Mouse (Mus musculus): ENCODE results near the gene Tgfbi.

Gene Tgfbi

DNA sequence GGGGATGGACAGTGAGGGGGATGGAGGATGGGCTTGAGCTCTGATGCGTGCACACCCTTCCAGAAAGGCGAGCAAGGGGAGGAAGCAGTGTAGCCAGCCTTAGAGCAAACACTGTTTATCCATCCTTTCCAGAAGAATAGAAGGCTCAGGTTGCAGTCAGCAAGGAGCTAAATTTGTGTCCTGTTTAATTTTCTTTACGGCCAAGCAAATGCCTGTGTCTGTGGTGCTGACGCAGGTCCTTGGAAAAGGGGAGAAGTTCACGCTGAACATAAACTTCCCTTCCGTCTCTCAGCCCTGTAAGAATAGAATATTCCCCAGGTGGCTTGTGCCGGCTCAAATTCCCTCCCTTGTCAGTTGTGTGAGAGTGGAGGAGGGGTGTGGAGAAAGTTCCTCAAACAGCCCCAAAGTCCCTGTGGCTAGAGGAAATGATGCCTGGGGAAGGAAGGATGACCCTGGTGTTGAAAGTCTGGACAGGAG lies 24.9 kb downstream of the Tgfbi start:
- intact Hi-C loops (cut with DNase I): no loop called here

DNA sequence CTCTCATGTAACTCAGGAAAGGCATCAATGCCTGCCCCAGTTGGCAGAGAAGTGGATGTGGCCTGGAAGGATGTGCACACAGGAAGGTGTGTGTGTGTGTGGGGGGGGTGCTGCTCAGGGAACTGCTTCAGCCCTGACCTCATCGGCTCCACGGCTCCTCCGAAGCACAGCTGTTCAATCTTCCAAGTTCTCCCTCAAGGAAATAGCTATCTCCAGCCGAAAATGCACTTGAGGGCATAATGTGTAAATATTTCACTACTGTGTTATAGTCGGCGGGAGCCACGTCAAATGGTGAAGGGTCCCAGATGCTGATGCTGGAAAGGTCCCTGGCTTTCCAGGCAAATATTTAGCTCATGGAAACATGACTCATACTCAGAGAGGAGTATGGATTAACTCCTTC lies 25.6 kb downstream of the Tgfbi start:
- intact Hi-C loops (cut with DNase I): no loop called here

DNA sequence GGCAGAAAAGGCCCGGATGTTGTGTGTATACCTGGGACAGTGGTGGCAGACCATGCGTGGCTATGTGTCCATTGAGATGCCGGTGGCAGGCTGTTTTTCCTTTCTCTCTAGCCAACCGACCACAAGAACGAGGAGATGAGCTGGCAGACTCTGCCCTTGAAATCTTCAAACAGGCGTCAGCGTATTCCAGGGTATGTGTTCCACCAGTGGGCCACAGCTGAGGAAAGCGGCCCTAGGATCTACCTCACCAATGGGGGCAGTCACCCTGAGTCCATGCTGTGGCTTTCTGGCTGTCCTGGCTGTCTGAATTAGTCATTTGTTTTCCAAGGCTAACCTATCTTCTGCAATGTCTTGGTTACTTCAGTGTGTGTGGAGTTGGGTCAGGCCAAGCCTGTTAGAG lies 27.7 kb downstream of the Tgfbi start:
- intact Hi-C loops (cut with DNase I): no loop called here

DNA sequence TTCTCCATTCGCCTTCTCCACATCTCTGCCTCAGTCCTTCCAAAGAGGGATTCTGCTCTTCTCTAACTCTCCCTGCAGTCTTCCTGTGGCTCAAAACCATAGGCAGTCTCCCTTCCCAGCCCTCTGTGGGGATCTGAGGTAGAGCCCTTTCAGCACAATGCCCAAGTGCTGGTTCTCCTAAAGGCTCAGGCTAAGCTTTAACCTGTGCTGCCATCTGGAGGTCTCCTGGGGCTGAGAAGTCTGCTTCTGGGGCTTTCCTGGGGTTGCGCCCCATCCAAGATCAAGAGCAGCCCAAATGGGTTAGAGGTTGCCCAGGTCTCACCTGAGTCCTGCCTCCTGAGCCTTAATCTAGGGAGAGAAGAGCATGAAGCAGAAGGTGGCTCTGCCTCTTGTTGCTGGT lies 32.4 kb downstream of the Tgfbi start:
- intact Hi-C loops (cut with DNase I): loop anchor here (2.0 to 10.0 kb wide), 4 partner anchors 65 to 623 kb away; no protein-coding TSS in a partner anchor

DNA sequence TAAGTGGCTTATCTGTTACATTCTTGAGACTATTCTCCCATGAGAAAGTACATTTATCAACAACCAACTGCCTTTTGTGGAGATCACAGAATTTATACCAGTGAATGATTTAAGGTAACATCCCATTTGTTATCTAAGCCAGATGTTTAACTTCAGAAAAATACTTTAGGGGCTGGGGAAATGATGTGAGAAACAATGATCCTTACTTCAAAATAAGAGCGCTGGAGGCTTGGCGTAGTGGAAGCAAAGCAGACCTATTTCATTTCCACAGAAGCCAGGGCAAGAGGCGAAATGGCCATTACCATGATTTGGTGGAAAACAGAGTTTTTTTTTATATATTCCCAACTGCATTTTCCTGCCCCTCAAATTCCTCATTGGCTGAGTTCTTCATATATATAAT lies 34.7 kb downstream of the Tgfbi start:
- intact Hi-C loops (cut with DNase I): loop anchor here (5.0 to 10.0 kb wide), 3 partner anchors 82 to 621 kb away; no protein-coding TSS in a partner anchor

DNA sequence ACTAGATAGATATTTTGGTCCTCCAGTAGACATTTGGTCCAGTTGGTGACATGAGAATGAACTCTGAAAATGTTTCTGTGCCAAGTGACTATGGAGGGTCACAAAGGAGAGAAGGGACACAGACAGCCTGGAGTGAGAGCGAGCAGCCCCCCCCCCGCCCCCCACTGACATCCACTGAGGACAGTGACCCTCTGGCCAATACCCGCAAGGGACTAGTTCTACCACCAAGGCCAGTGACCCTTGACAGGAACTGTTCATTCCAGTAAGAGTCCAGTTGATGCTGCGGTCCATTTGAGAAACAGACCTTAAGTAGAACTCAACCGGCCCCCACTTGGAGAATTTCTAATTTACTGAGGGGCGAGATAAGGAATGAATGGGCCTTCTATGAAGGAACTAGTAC lies 36.4 kb downstream of the Tgfbi start:
- intact Hi-C loops (cut with DNase I): loop anchor here (10.0 kb wide), 1 partner anchor 619 kb away; no protein-coding TSS in a partner anchor

DNA sequence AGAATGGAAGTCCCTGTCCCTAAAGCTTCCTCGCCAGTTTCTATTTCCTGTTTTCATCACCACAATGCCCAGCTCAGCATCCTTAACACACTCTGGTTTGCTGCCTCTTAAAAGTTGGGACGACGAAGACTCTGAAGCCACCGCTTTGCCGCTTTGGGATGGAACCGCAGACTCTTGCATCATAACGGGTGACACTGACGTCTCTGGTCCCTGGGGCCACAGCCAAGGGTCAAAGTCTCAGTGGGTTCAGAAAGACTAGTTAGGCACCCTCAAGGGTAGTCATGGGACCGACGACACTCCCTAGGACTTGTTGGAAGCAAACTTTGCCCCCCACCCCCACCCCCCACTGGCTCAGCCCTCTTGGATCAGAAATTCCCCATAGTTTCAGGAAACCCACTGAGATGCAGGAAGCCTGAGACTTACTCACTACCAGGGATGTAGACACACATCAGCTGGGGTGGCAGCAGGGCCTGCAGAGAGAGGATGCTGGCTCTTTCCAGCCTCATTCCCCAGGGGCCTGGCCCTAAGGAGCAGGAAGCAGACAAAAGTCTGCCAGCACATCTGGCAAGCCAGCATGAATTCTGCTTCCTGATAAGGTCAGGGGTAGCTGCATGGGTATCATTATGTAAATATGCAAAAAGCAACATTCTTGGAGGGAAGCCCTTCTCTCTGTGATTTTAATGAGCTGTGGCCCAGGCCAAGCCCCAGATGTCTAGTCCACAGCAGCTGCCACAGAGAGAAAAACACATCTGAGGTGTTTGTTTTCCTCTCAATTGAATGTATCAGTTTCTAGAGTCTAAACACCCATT lies 38.5 kb downstream of the Tgfbi start:
- intact Hi-C loops (cut with DNase I): loop anchor here (10.0 kb wide), 1 partner anchor 617 kb away; no protein-coding TSS in a partner anchor

DNA sequence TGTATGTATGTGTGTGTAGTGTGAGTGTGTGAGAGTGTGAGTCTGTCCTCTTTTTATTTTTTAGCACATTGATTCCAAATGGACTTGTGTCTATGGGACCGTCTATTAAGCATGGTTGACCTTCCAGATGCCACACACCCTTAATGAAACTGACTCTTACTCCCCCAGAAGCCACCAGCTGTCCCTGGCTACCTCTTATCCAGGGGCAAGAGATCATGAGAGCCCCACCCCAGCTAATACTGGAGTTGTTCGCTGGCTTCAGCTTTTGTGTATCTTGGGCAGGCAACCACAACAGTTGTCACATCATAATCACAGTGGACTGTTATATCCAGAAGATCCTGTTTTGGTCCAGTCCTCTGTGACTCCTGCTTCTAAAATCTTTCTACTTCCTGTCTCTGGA lies 40.7 kb downstream of the Tgfbi start:
- intact Hi-C loops (cut with DNase I): no loop called here

DNA sequence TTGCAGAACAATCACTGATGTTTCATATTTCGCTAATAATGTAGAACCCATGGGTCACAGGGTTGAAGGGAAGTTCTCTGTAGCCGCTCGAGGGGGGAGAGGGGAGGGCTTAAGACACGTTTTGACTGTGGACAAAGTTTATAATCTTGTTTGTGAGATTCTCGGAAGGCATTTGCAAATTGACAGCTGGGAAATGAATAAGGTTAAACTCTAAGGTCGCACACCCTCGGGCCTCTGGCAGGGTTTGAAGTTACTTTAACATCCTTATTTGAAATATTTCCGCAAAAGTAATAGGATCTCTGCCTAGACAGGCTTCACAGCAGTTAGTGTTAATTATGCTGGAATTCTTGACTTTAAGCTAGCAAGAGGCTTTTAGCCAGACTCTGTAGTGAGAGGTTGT lies 43.1 kb downstream of the Tgfbi start:
- intact Hi-C loops (cut with DNase I): no loop called here

DNA sequence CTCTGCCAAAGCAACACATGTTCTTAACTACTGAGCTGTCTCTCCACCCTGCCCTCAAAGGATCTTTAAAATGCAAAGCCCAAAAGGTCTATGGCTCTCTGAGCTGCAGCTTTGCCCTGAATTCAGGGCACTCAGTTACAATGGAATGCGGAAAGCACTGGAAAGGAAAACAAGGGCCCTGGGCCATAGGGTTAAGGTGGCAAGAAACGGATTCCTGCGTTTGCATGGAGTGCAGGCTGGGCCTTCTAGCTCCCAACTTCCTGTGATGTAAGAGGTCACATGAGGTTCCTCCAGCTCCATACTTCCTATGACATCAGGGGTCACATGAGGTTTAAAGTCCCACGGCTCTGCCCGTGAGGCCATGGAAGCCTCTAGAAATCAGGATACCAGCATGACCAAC lies 44.9 kb downstream of the Tgfbi start:
- intact Hi-C loops (cut with DNase I): no loop called here

DNA sequence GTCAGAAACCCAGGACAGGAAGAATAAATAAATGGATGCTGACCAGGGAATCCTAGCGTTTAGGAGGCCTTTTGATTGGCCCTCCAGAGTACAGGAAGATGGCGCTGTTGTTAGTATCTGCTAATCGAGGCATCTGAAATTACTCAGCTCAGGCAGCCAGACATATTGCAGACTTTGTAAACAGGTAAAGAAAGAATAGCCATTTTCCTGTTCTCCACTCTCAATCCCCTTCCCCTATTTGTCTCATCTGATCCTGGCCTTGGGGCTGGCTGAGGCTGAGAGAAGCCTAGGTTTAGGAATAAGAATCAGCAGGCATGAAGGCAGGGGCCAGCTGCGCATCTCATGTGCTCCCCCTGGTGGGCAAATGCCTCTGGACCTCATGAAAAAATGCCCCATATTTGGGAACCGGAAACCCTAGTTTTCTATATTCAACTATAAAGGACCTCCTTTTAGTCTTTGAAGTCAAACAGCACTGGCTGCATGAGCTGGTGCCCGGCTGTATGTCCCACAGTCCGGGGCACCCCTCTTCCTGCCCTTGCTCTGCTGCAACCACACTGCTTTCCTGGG lies 48.7 kb downstream of the Tgfbi start:
- intact Hi-C loops (cut with DNase I): loop anchor here (2.0 to 5.0 kb wide), 4 partner anchors 74 to 181 kb away; no protein-coding TSS in a partner anchor

DNA sequence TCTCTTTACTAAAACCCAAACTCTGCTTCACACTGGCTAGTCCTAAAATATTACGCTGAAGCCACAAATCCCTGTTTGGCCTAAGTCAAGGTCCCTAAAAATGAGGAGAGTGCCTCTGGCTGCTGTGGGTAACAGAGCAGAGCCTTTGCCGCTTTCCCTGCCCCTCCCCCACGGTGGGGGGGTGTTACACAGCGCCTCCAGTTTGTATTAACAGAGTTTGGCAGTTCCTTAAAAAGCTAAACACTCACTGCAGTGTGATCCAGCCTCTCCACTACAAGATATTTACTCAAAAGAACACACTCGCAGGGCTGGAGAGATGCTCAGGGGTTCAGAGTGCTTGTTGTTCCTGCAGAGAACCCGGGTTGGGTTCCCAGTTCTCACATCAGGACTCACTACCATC lies 49.6 kb downstream of the Tgfbi start:
- intact Hi-C loops (cut with DNase I): loop anchor here (5.0 kb wide), 3 partner anchors 73 to 98 kb away; no protein-coding TSS in a partner anchor

DNA sequence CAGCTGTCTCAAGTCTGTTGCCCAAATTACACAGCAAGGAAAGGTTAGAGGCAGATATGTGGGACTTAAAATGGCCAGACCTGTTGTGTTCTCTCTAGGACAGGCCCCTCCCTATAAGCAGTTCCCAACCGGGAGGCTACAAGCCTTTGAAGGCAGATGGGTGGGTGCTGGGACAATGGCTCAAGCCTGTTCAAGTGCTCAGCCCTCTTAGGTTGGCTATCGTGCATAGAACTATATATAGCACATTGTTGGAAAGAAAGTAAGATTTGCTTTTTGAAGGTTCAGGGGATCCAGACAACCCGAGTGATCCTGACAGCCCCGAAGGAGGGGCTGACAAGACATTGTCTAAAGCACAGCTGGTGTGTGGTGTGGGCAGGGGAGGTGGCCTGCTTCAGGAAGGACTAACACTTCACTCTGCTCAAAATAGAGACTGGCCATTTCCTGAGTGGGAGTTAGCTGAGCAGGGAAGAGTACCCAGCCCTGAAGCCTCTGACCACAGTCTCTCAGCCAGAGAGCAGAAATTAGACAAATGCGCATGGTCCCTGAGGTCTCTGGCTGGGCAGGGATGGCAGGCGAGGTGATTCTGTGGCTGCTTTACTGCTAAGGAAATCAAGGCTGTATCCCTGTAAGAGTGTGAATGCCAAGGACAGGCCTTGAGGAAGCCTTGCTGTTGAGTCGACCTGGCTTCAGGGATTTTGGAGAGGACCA lies 52.7 kb downstream of the Tgfbi start:
- intact Hi-C loops (cut with DNase I): no loop called here

DNA sequence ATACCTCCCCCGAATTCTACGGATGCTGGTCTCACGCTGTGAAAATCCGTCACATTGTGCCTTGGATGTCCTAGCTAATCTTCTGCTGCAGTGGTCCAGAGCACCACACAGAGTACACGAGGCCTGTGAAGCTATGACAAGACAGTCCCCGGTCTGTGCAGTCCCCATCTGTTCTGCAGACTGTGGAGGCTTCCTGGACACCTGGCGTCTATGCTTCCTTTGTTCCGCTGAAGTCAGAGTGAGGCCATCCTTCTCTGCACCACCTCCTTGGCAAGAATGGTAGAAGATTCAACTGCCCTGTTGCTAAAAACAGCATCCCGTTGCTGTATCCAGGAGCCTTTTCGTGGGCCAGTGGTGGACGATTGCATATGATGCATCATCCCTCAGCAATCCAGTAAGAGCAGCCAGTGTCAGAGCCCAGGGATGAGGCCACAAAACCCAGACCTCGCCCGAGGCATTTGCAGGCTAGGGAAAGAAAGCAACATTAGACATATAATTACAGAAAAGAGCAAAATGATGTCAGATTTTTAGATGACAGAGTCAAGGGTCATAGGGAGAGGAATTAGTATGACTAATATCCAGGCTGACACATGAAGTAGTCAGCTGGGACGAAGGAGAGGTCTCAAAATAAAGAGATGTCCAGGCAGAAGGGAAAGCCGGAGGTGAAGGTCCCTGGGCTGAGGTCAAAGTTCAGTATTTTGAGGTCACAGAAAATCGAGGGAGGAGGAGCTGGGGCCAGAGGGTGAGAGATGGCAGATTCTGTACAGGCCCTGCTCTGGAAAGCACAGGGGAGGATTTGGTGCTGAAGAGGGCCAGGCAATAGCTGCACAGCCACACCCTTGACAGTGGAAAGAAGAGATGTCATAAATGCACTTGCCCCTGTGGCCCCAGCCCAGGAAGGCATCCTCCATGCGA lies 55.2 kb downstream of the Tgfbi start:
- intact Hi-C loops (cut with DNase I): no loop called here

DNA sequence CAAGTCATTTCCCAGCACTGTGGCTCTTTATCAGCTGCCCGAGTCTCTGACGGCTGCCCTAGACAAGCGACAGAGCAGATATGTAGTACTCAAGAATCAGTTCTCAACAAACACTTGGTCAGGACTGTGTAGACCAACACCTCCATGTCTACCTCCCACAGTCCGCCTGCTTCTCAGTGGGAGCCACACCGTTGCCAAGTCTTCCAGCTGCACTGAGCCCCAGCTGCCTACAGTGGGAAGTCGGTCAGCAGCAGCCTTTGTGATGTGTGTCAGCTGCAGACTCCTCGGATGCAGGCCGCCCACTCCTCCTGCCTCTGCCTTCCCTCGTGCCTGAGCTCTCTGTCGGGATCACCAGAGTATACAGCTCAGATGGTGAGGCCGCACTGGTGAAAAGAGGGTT lies 61.9 kb downstream of the Tgfbi start:
- intact Hi-C loops (cut with DNase I): no loop called here

DNA sequence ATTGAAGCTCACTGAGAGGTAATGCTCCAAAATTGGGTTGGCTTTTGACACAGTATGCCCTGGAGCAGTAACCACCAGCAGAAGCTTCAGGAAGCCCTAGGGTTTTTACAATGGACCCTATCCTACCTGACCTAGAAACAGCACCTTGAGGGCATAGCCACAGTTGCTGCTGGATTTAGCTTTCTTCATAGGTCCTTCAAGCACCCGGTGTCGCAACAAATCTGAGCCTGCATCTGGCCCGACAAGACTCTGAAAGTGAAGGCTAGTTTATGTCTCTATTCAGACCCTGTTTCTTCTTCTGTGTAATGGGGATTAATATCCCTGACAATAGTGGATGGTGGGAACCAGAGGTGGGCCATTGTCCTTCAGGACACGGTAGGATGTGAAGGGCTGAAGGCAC lies 68.4 kb downstream of the Tgfbi start:
- intact Hi-C loops (cut with DNase I): no loop called here

DNA sequence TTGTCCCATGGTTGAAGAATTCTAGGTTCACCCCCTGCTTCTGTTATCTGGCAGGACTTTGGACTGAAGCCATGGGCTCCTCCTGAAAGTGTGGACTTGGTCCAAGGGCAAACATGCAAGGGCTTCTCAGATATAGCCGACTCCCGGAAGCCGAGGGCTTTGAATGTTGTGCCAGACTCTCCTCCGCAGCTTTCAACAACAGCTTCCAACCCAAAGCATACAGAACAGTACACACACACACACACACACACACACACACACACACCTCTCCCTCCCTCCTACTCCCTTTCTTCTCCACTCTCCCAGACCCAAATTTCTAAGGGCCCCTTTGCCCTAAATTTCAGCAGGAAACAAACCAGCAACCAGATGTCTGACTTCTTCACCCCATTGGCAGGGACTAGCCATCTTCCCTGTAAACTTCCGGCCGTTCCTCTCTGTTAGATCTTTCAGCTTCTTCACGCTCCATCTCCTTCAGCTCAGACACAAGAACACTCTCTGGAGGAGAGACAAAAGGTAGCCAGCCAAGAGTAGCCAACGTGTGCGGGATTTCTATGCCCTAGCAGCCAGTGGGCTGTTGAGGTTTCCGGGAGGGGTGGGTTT lies 69.0 kb downstream of the Tgfbi start:
- intact Hi-C loops (cut with DNase I): no loop called here

DNA sequence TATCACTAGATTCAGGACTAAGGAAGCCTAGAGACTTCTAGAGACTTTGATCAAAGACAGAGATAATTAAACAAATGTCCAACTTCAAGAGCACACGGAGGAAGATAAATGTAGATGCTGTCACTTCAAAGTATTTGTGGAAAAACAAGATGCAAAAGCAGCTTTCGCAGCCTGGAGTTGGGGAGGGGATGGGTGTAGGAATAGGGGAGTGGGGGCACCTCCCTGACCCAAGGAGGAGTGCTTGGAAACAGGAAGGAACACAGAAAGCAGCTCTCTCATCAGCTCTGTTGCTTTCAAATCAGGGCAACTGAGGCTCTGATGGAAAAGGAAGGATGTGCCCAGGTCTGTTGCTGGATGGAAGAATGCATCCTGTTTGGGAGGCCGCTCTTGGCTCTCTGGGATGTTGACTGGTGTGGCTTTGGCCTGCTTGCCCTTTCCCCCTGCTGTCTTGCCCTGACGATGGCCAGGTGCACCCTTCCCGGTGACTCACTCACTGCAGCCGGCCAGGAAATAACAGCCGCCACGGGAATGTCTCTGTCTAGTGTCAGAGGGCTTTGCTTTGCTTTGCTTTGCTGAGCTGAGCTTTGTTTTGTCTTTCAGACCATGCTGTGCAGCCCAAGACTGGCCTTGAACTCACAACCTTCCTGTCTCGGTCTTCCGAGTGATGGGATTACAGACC lies 69.6 kb downstream of the Tgfbi start:
- intact Hi-C loops (cut with DNase I): no loop called here

DNA sequence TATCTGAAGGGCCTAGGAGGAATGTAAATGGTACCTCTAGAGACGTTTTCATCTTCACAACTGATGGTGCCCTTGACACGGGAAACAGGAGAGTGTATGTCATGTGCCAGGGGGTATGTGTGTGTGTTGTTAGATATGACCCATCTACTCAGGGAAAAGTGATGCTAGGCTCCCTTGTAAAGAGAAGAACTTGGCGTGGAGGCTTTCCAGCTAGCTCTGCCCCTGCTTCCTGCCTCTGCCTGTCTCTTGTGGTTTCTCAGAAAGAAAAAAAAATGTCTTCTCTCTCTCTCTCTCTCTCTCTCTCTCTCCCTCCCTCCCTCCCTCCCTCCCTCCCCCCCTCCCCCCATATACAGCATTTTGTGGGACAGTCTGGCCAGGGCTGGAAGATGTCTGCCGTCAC lies 72.6 kb downstream of the Tgfbi start:
- intact Hi-C loops (cut with DNase I): no loop called here

DNA sequence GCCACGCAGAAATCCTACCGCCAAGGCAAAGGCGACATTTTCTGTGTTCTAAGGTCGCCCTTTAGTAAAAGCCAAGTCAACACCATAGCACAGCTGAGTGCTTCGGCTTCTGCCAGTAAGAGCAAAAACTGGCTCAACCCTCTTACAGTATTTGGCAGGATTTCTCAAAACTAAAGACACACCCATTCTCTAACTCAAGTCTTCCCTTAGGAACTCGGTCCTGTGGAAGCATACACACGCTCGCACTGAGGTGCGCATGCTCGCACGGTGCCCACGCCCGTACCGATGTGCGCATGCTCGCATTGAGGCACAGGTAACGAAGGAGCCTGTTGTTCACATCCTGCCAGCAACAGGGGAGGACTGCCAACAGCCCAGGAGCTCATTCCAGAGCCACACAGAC lies 73.0 kb downstream of the Tgfbi start:
- intact Hi-C loops (cut with DNase I): no loop called here

Measured in adrenal gland (tissue).